ENCODE assay signal across 25 mouse cellular contexts in the genomic region with DNA sequence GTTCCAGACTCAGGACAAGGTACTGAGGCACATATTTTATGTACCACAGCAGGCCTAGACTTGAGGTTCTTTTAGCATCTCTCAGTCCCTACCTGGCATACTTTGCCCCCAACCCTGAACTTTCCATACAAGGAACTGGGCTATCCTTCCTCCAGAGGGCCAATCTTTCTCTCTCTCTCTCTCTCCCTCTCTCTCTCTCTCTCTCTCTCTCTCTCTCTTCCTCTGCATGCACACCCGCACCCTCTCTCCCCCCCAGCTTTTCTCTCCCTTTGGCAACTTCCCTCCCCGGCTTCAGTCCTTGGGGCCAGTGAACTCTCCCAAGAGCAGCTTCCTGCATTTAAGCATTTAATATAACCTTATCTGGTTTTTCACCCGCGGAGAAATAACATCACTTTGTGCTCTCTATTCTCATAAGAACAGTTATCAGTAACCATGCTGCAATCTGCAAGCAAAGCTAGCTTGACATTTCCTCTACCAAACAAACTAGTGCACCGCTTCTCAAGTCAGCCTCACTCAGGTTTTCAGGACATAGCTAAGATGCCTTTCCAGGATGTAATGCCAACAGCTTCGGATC. TPM values are rescaled to one million over a fixed set of nuclear protein-coding genes. Genes with fewer than 3 reads are reported as not detected.
DNase-seq lines count a peak whose midpoint lies in the region; ATAC-seq and TF ChIP-seq lines count a peak whose summit lies in the region.
"Had no signal": no experiment of that assay in that cellular context is flagged by ENCODE, and none has a peak within 500 bp of the region (broad histone marks: within the 10 kb centered on the region; RNA-seq: fewer than 3 reads in every experiment).

No protein-coding gene starts in this region.

- H3K27ac ChIP-seq in heart, embryonic 13.5 days (replicated peaks) = peak overlapping the region; percentile 43; the same call in 1 of the 2 replicates
- H3K27ac ChIP-seq in lung, embryonic 14.5 days (ENCODE audit: low read depth) = no peak overlapping the region
- peak overlapping the region; percentile 25; the same call in 1 of the 2 replicates for H3K27ac ChIP-seq in liver, embryonic 15.5 days (replicated peaks)
- H3K27ac ChIP-seq: embryonic facial prominence, embryonic 13.5 days; forebrain, embryonic 12.5 days; hindbrain, embryonic 13.5 days; kidney, embryonic 15.5 days; limb, embryonic 13.5 days; macrophage; stomach, embryonic 15.5 days had no signal

- H3K4me2 ChIP-seq in heart, embryonic 13.5 days = peak overlapping the region; percentile 38
- no peak overlapping the region for H3K4me2 ChIP-seq in lung, embryonic 14.5 days
- no peak overlapping the region for H3K4me2 ChIP-seq in liver, embryonic 15.5 days
- H3K4me2 ChIP-seq: embryonic facial prominence, embryonic 13.5 days; forebrain, embryonic 12.5 days; hindbrain, embryonic 13.5 days; kidney, embryonic 15.5 days; limb, embryonic 13.5 days; midbrain, embryonic 11.5 days; stomach, embryonic 15.5 days had no signal

- H3K36me3 ChIP-seq in heart, embryonic 13.5 days = no peaks in the 10 kb centered on the region
- no peaks in the 10 kb centered on the region for H3K36me3 ChIP-seq in lung, embryonic 14.5 days (ENCODE audit: insufficient read depth)
- H3K36me3 ChIP-seq in liver, embryonic 15.5 days (replicated peaks) = no peaks in the 10 kb centered on the region
- H3K36me3 ChIP-seq: embryonic facial prominence, embryonic 13.5 days; forebrain, embryonic 12.5 days; hindbrain, embryonic 13.5 days; kidney, embryonic 15.5 days; limb, embryonic 13.5 days; stomach, embryonic 15.5 days had no signal

- 34% methylated on average over 6 of the region's 6 CpGs for WGBS in heart, embryonic 13.5 days
- 37% methylated on average over 6 of the region's 6 CpGs for WGBS in lung, embryonic 14.5 days
- 46% methylated on average over 6 of the region's 6 CpGs for WGBS in liver, embryonic 15.5 days (ENCODE audit: insufficient replicate concordance)

- H3K27me3 ChIP-seq in heart, embryonic 13.5 days (replicated peaks) = no peaks in the 10 kb centered on the region; the same call in 1 of the 2 replicates
- H3K27me3 ChIP-seq in lung, embryonic 14.5 days (ENCODE audit: insufficient read depth, low read length) = peaks cover 4% of the 10 kb centered on the region; the same call in 1 of the 2 replicates
- peaks cover 19% of the 10 kb centered on the region; the same call in 1 of the 2 replicates for H3K27me3 ChIP-seq in liver, embryonic 15.5 days
- H3K27me3 ChIP-seq: embryonic facial prominence, embryonic 13.5 days; forebrain, embryonic 12.5 days; hindbrain, embryonic 13.5 days; kidney, embryonic 15.5 days; limb, embryonic 13.5 days; stomach, embryonic 15.5 days had no signal

- no peak overlapping the region for H3K4me3 ChIP-seq in heart, embryonic 13.5 days
- no peak overlapping the region for H3K4me3 ChIP-seq in lung, embryonic 14.5 days (ENCODE audit: low read depth, low read length)
- H3K4me3 ChIP-seq in liver, embryonic 15.5 days (replicated peaks) = no peak overlapping the region
- H3K4me3 ChIP-seq: embryonic facial prominence, embryonic 13.5 days; erythroblast, embryonic 14.5 days; forebrain, embryonic 12.5 days; hindbrain, embryonic 13.5 days; kidney, embryonic 15.5 days; limb, embryonic 13.5 days; stomach, embryonic 15.5 days had no signal

- no peak for TF ChIP-seq CTCF in lung, embryonic 14.5 days (IDR thresholded peaks at IDR 0.05; ENCODE audit: low read depth)

- no peak for DNase-seq in heart, adult 8-10 months (ENCODE audit: low spot score)
- peak; percentile 15 for DNase-seq in lung, embryonic 14.5 days
- DNase-seq in lung, postnatal 10 days = no peak
- no peak for DNase-seq in kidney, postnatal 25 days
- no peak for DNase-seq in adrenal gland, postnatal 14 days
- DNase-seq: adrenal gland, postnatal 25 days; cerebellum, adult 8-10 months; cerebellum, postnatal 36 days; embryo, embryonic 11 days; kidney, adult 11 months; kidney, postnatal 4 days; lung, adult 2 months; right cerebral cortex, postnatal 4 days; thymus, postnatal 25 days had no signal

- H3K9me3 ChIP-seq in heart, embryonic 13.5 days = no peaks in the 10 kb centered on the region
- no peaks in the 10 kb centered on the region for H3K9me3 ChIP-seq in lung, embryonic 14.5 days (ENCODE audit: low read depth, low read length)
- no peaks in the 10 kb centered on the region for H3K9me3 ChIP-seq in liver, embryonic 15.5 days (replicated peaks)
- H3K9me3 ChIP-seq: embryonic facial prominence, embryonic 13.5 days; forebrain, embryonic 12.5 days; hindbrain, embryonic 13.5 days; kidney, embryonic 15.5 days; limb, embryonic 13.5 days; stomach, embryonic 15.5 days had no signal

- peak overlapping the region; percentile 15; the same call in 1 of the 2 replicates for H3K9ac ChIP-seq in heart, embryonic 13.5 days
- no peak overlapping the region for H3K9ac ChIP-seq in lung, embryonic 14.5 days
- no peak overlapping the region for H3K9ac ChIP-seq in liver, embryonic 15.5 days
- H3K9ac ChIP-seq: embryonic facial prominence, embryonic 13.5 days; forebrain, embryonic 12.5 days; hindbrain, embryonic 13.5 days; kidney, embryonic 15.5 days; limb, embryonic 13.5 days; stomach, embryonic 15.5 days had no signal

- no peak for ATAC-seq in heart, embryonic 13.5 days (ENCODE audit: extremely low read depth, insufficient number of reproducible peaks, low FRiP score, low TSS enrichment)
- no peak for ATAC-seq in lung, embryonic 14.5 days (ENCODE audit: insufficient read depth)
- no peak for ATAC-seq in liver, embryonic 15.5 days (ENCODE audit: insufficient read depth)

- H3K4me1 ChIP-seq in heart, embryonic 13.5 days = peaks cover 46% of the 10 kb centered on the region
- no peaks in the 10 kb centered on the region for H3K4me1 ChIP-seq in lung, embryonic 14.5 days (ENCODE audit: insufficient read depth)
- H3K4me1 ChIP-seq in liver, embryonic 15.5 days (replicated peaks) = peaks cover 43% of the 10 kb centered on the region
- H3K4me1 ChIP-seq: forebrain, embryonic 12.5 days; hindbrain, embryonic 13.5 days; stomach, embryonic 15.5 days had no signal

RNA-seq across cellular contexts. Expression of gene Eif4g2, which starts 53.3 kb away (rescaled TPM):
- 583 and 585 TPM in 2 replicates for polyA plus RNA-seq in heart, embryonic 13.5 days (2015; fragmentation: Nextera tagmentation; extraction: Ambion mirVana)
- 1,000 to 10,000 TPM in 3 of 4 experiments, 100 to 1,000 TPM in 1; 989 to 1,111 (median 1,090) TPM for total RNA-seq in heart, adult 8-10 months (2022)
- polyA plus RNA-seq in lung, embryonic 14.5 days (2014; fragmentation: Nextera tagmentation; extraction: Ambion mirVana) = 1,010 and 1,058 TPM in 2 replicates
- polyA plus RNA-seq in liver, embryonic 15.5 days (2015; fragmentation: Nextera tagmentation; extraction: Ambion mirVana) = 322 and 346 TPM in 2 replicates
- total RNA-seq in adrenal gland, postnatal 14 days (2021) = 933 and 946 TPM in 2 replicates
